Mouse (Mus musculus) Patski (cell line): ENCODE measurements around the gene Dnajb5. TPM values are rescaled to one million over a fixed set of nuclear protein-coding genes. Genes with fewer than 3 reads are reported as not detected.

Experiments
- ATAC-seq: fragments of 100-300 bp; one replicate; pipeline ENCODE4 v1.8.0; 2021
- CTCF ChIA-PET: fragments of 350-600 bp; sonication (Branson Sonifier 250); formaldehyde crosslinking; loops from one replicate; lab custom pipeline; 2022; ENCODE audit warnings: inconsistent platforms; lab: Charles Lee
- POLR2A ChIA-PET: fragments of 350-600 bp; sonication (Branson Sonifier 250); formaldehyde crosslinking; loops from one replicate; lab custom pipeline; 2022; ENCODE audit warnings: antibody characterized with exemption, inconsistent platforms; lab: Charles Lee
- DNase-seq: peaks from one replicate; pipeline ENCODE4 v3.0.0-alpha.2; 2011; ENCODE audit warnings: low read depth, low spot score
- H3K27me3 ChIP-seq: fragments of 371-371 bp; one replicate; pipeline ENCODE4 v1.5.1; 2021
- CTCF ChIP-seq: fragments of 100-300 bp; IDR thresholded peaks from one replicate; pipeline ENCODE4 v1.5.1; 2021
- in situ Hi-C: fragments of 300-500 bp; cut with MboI; formaldehyde crosslinking; loops from 3 replicates; pipeline ENCODE4 v1.11.1; 2018; ENCODE audit warnings: low pct_unique_long_range_greater_than_20kb, mixed read lengths
- polyA plus RNA-seq: library from polyadenylated mRNA; unstranded; gene quantifications from one replicate; pipeline ENCODE4 v1.2.3, GENCODE M21; 2021

Gene Dnajb5
- polyA plus RNA-seq, 1 experiment from 2014 or later, result 8.5 TPM

GRCm38 (mm10) chr4:43001272-43001671 lies 51.7 kb downstream of the Dnajb5 start:
- DNase-seq (no peak), ATAC-seq (no peak)
- ChIA-PET POLR2A (interaction anchor here (0.6 to 0.7 kb wide), 2 partner anchors 24 to 50 kb away, joined by 3 to 4 read pairs; partner anchors contain the start of gene Pigo), CTCF (interaction anchor here (1.4 kb wide), 1 partner anchor 24 kb away, joined by 4 read pairs; the partner anchor contains the start of gene Pigo)
- in situ Hi-C loops, result no loop called here
- no peak for TF ChIP-seq CTCF
- H3K27me3 ChIP-seq, result no peaks in the 10 kb centered on the region

DNA sequence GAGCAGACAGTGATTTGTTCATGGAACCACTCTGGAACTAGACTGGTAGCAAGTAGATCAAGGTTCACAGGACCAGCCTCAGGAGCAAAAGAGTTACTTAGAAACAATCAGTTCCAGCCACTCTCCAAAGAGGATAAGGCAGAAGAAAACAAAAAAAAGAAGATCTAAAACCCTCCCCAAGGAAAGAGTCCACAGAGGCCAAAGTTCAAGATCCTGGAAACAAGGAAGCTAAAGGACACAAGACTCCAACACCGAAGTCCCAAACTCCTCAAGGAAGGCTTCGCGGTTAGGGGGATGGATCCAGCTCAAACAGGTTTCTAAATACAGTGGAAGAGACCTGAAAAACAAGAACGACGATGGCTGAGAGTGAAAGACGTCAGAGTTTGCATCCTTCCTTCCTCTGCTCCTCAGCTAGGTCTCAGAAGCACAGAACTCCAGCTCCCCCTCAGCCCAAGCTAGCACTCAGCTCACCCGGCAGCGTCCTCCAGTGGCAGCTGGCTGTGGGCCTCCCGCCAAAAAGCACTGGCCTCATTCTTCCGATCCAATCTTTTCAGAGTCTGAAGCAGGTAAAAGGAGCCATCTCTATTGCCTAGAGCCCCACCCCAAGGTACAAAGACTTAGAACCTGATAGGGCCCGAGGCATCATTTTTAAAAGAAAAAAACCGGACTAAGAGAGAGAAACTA lies 53.3 kb downstream of the Dnajb5 start:
- TF ChIP-seq CTCF, result no peak
- ATAC-seq (no peak), DNase-seq (no peak)
- POLR2A ChIA-PET, result no interaction called here
- H3K27me3 ChIP-seq, result no peaks in the 10 kb centered on the region
- CTCF ChIA-PET, result no interaction called here
- in situ Hi-C loops, result no loop called here

- POLR2A ChIA-PET, result interaction anchor here (0.6 kb wide), 1 partner anchor 490 kb away, joined by 4 read pairs; no protein-coding TSS in a partner anchor
- CTCF ChIA-PET, result interaction anchor here (1.3 kb wide), 1 partner anchor 20 kb away, joined by 9 read pairs; the partner anchor contains the start of gene Pigo
- in situ Hi-C loops, result no loop called here
- DNase-seq, result no peak
- TF ChIP-seq CTCF, result no peak
- no peaks in the 10 kb centered on the region for H3K27me3 ChIP-seq
- ATAC-seq, result no peak
Measured at GRCm38 (mm10) chr4:43004951-43005350, 55.3 kb downstream of the Dnajb5 start.

DNA sequence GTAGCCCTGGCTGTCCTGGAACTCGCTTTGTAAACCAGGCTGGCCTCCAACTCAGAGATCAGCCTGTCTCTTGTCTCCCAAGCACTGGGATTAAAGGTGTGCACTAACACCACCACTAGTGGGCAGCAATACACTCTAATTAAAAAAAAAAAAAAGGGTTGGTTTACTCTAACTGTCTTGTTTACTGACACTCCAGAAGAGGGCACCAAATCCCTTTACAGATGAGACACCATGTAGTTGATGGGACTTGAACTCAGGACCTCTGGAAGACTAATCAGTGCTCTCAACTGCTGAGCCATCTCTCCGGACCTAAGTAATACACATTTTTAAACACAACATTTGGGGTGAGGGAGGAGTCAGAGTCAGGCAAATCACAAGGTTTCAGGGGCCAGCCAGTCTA lies 56.2 kb downstream of the Dnajb5 start:
- no peak for TF ChIP-seq CTCF
- ChIA-PET CTCF (interaction anchor here (1.3 kb wide), 1 partner anchor 19 kb away, joined by 9 read pairs; the partner anchor contains the start of gene Pigo), POLR2A (no interaction called here)
- in situ Hi-C loops, result no loop called here
- no peak for ATAC-seq
- H3K27me3 ChIP-seq, result no peaks in the 10 kb centered on the region
- no peak for DNase-seq

Other genes starting within 250 kb of the Dnajb5 start
- gene 4930578G10Rik, start 214.3 kb upstream of the Dnajb5 start, polyA plus RNA-seq, result not detected
- gene Ccl19, start 193.2 kb upstream of the Dnajb5 start, polyA plus RNA-seq, result not detected
- gene Ccl21a, start 175.8 kb upstream of the Dnajb5 start, polyA plus RNA-seq, result not detected
- gene Fam205a1, start 95.9 kb upstream of the Dnajb5 start, polyA plus RNA-seq, result not detected
- not detected for gene Gm12394, start 93.0 kb upstream of the Dnajb5 start, polyA plus RNA-seq
- gene Fam205c, start 75.6 kb upstream of the Dnajb5 start, polyA plus RNA-seq, result not detected
- gene Phf24, start 33.2 kb upstream of the Dnajb5 start, polyA plus RNA-seq, result not detected
- not detected for gene 1700022I11Rik, start 19.8 kb downstream of the Dnajb5 start, polyA plus RNA-seq
- 283 TPM for gene Vcp, start 50.7 kb downstream of the Dnajb5 start, polyA plus RNA-seq
- gene Fancg, start 60.7 kb downstream of the Dnajb5 start, polyA plus RNA-seq, result 8.1 TPM
- gene Pigo, start 76.0 kb downstream of the Dnajb5 start, polyA plus RNA-seq, result 11.3 TPM
- gene Stoml2, start 81.9 kb downstream of the Dnajb5 start, polyA plus RNA-seq, result 134 TPM
- 25.1 TPM for gene Fam214b, start 96.4 kb downstream of the Dnajb5 start, polyA plus RNA-seq
- 8.2 TPM for gene Unc13b, start 109.1 kb downstream of the Dnajb5 start, polyA plus RNA-seq